Mouse (Mus musculus) retina, postnatal 1 day (tissue): ENCODE measurements around the gene Kit.
A peak's percentile ranks its signal among the peaks of the same experiment; 100 is the strongest.

ENCODE experiments used
- DNase-seq: peaks from one replicate; pipeline ENCODE4 v3.0.0-alpha.2; 2012

Gene Kit

GRCm38 (mm10) chr5:75574852-75575566 is at the start of gene Kit:
TSS of gene Kit (plus strand) at chr5:75574916.
- DNase-seq, result peak; percentile 94

- DNase-seq, result no peak
Measured at GRCm38 (mm10) chr5:75536156-75536555, 38.6 kb upstream of the Kit start.

- DNase-seq, result no peak
Measured at GRCm38 (mm10) chr5:75537717-75538116, 37.0 kb upstream of the Kit start.

- no peak for DNase-seq
Measured at GRCm38 (mm10) chr5:75538458-75538857, 36.3 kb upstream of the Kit start.

- no peak for DNase-seq
Measured at GRCm38 (mm10) chr5:75539098-75539497, 35.6 kb upstream of the Kit start.

GRCm38 (mm10) chr5:75543757-75544156 is 31.0 kb upstream of the Kit start:
- no peak for DNase-seq

GRCm38 (mm10) chr5:75544472-75545264 is 30.0 kb upstream of the Kit start:
- no peak for DNase-seq

GRCm38 (mm10) chr5:75545265-75545643 is 29.5 kb upstream of the Kit start:
- no peak for DNase-seq

- DNase-seq, result no peak
Measured at GRCm38 (mm10) chr5:75553021-75553420, 21.7 kb upstream of the Kit start.

- DNase-seq, result peak; percentile 85
Measured at GRCm38 (mm10) chr5:75557636-75558035, 17.1 kb upstream of the Kit start.

GRCm38 (mm10) chr5:75559291-75559690 is 15.4 kb upstream of the Kit start:
- DNase-seq, result no peak

- no peak for DNase-seq
Measured at GRCm38 (mm10) chr5:75561231-75561630, 13.5 kb upstream of the Kit start.

GRCm38 (mm10) chr5:75574151-75574851 is 415 bp upstream of the Kit start:
- DNase-seq, result no peak

GRCm38 (mm10) chr5:75575567-75576515 is 1.1 kb downstream of the Kit start:
- DNase-seq, result peak; percentile 84

- DNase-seq, result no peak
Measured at GRCm38 (mm10) chr5:75576741-75577140, 2.0 kb downstream of the Kit start.

GRCm38 (mm10) chr5:75578141-75578540 is 3.4 kb downstream of the Kit start:
- no peak for DNase-seq

GRCm38 (mm10) chr5:75579244-75579643 is 4.5 kb downstream of the Kit start:
- no peak for DNase-seq

GRCm38 (mm10) chr5:75579646-75580268 is 5.0 kb downstream of the Kit start:
- DNase-seq, result no peak

GRCm38 (mm10) chr5:75581926-75582325 is 7.2 kb downstream of the Kit start:
- DNase-seq, result no peak

- DNase-seq, result peak; percentile 41
Measured at GRCm38 (mm10) chr5:75587781-75588180, 13.1 kb downstream of the Kit start.

GRCm38 (mm10) chr5:75589552-75590346 is 15.0 kb downstream of the Kit start:
- DNase-seq, result no peak
